8 mouse cellular contexts compared by ENCODE assay signal in the genomic region with DNA sequence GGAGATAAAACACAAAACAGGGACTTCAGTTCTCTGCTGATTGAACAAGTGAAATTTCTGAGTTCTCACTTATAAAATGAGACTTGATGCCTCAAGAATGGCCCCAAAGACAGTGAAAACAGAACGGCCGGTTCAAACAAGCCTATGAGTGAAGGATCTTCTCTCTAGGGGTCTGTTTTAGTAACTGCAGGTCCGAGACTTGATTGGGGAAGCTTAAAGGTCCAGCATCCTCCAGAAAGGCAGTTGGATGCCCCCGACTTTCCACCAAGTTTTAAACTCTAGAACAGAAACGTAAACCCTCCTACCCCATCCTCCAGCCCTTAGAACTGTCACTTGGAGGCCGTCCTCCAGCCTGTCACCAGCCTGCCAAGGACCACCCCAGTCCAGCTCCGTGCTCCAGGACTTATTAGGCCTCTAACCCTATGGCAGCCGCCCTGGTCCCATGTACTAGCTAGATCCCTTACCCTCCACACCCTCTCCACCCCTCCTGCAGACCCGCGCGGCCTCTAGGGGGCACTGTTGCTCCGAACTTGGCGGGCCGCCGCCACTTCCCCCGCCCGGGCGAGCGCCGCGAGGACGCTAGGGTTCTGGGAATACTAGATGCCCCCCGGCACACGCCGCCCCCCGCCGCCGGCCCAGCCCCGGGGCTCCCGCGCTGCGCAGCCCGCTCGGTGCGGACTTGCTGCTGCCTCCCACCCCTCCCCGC. TPM values are rescaled to one million over a fixed set of nuclear protein-coding genes. Genes with fewer than 3 reads are reported as not detected.
DNase-seq lines count a peak whose midpoint lies in the region; ATAC-seq lines count a peak whose summit lies in the region.

No protein-coding gene starts in this region.

- peaks cover 8% of the 10 kb centered on the region for H3K27me3 ChIP-seq in megakaryocyte, embryonic 14.5 days (replicated peaks)

- H3K4me1 ChIP-seq in megakaryocyte, embryonic 14.5 days: peaks cover 74% of the 10 kb centered on the region

- H3K9me3 ChIP-seq in megakaryocyte, embryonic 14.5 days: no peaks in the 10 kb centered on the region

- peak; percentile 88 to 89 for DNase-seq in gastrocnemius, adult 8-10 months (ENCODE audit: low spot score in 2 of 2)
- DNase-seq in induced T-regulatory cell, adult 2 months (ENCODE audit: low read depth): peak; percentile 94
- peak; percentile 69 to 95 for DNase-seq in left cerebral cortex, adult 9 months (ENCODE audit: low spot score in 2 of 2)
- DNase-seq in right cerebral cortex, adult 2 months (ENCODE audit: low spot score in 2 of 2): peak; percentile 91 to 97
- DNase-seq in urinary bladder, postnatal 14 days (ENCODE audit: low spot score): peak; percentile 98

- H3K4me3 ChIP-seq in megakaryocyte, embryonic 14.5 days (replicated peaks): peak overlapping the region; percentile 94

- no peaks in the 10 kb centered on the region for H3K36me3 ChIP-seq in megakaryocyte, embryonic 14.5 days (replicated peaks; ENCODE audit: low read length)

- peak; percentile 65 for ATAC-seq in activated CD4-positive, CD25-positive, alpha-beta regulatory T cell, adult 4 months
- peak; percentile 75 for ATAC-seq in common myeloid progenitor, adult 5-6 weeks (replicated peaks; ENCODE audit: low read depth, poor library complexity, severe bottlenecking)

RNA-seq across cellular contexts. Expression of a gene that starts 33.9 kb away (rescaled TPM):
- polyA plus RNA-seq in activated CD4-positive, CD25-positive, alpha-beta regulatory T cell, adult 4 months (2017; shearing (Covaris generic)): 1 to 10 TPM; 6.1 to 9.0 TPM
- total RNA-seq in common myeloid progenitor, adult 5-6 weeks (2017): 2.0 and 3.4 TPM in 2 replicates
- total RNA-seq in gastrocnemius, adult 8-10 months (2022): 10 to 100 TPM in 2 of 4 experiments, 1 to 10 TPM in 2; 9.1 to 12.9 (median 10.1) TPM
- polyA plus RNA-seq in megakaryocyte, embryonic 14.5 days (2012; ENCODE audit: insufficient read depth, low replicate concordance): 1.4 and 2.2 TPM in 2 replicates

Comparison
In these comparisons a context has a peak if more than half of its experiments do, and no peak if none do; other contexts are left out.
1. Peak in every context shown above with its lines: DNase-seq, ATAC-seq and H3K4me3 ChIP-seq.